Mouse (Mus musculus) liver, embryonic 14.5 days (tissue): ENCODE measurements around the gene Cpd.

ENCODE experiments used
- CTCF ChIP-seq: IDR thresholded peaks from 2 replicates; pipeline ENCODE4 v1.5.1; 2016; ENCODE audit warnings: antibody characterized with exemption, low read depth, control low read depth
- EP300 ChIP-seq: IDR thresholded peaks from 2 replicates; pipeline ENCODE4 v1.6.1; 2016; ENCODE audit warnings: antibody characterized with exemption, low read depth

- TF ChIP-seq CTCF (no peak), EP300 (no peak)
Observed at GRCm38 (mm10) chr11:76748819-76749218, 98.0 kb downstream of the Cpd start.
